Mouse (Mus musculus): ENCODE measurements around the gene Arl8b. TPM values are rescaled to one million over a fixed set of nuclear protein-coding genes. Genes with fewer than 3 reads are reported as not detected.

Arl8b gene
- polyA plus RNA-seq, 1 experiment from 2014 or later: 104 TPM

DNA sequence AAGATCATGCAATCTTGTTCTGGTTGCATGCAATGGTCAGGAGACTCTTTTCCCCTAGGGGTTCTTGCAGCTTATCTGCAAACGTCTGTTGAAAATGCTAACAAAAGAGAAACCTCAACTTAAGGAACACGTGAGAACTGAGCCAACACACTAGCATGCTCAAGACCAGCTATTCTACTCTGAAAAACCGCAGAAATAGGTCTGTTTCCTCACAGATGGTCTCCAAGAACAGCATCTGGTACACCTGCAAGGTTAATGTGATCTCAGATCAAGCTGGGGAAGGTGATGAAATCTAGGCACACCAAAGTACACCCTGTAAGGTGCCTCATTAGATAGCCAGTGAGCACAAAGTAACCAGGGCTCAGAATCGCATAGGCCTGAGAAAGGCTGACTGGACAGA, 56.5 kb downstream of the Arl8b start:
- Histone ChIP-seq H3K4me2 (ENCODE audit: low read length) (no peak overlapping the region), H3K27ac (ENCODE audit: low read length) (no peak overlapping the region), H3K9me3 (ENCODE audit: control insufficient read depth, low read length) (no peaks in the 10 kb centered on the region), H3K4me3 (replicated peaks; ENCODE audit: low read length) (no peak overlapping the region), H3K27me3 (replicated peaks; ENCODE audit: control insufficient read depth, insufficient read depth, low read length) (no peaks in the 10 kb centered on the region), H3K9ac (replicated peaks; ENCODE audit: low read depth, low read length) (no peak overlapping the region), H3K4me1 (replicated peaks; ENCODE audit: control insufficient read depth, insufficient read depth, low read length) (no peaks in the 10 kb centered on the region), H3K36me3 (ENCODE audit: control insufficient read depth, insufficient read depth) (0 out of 2 replicates have a peak, but pooled peaks cover 4% of the 10 kb centered on the region)
- no peak for ATAC-seq
- 89% methylated on average over 4 of the region's 4 CpGs for WGBS

DNA sequence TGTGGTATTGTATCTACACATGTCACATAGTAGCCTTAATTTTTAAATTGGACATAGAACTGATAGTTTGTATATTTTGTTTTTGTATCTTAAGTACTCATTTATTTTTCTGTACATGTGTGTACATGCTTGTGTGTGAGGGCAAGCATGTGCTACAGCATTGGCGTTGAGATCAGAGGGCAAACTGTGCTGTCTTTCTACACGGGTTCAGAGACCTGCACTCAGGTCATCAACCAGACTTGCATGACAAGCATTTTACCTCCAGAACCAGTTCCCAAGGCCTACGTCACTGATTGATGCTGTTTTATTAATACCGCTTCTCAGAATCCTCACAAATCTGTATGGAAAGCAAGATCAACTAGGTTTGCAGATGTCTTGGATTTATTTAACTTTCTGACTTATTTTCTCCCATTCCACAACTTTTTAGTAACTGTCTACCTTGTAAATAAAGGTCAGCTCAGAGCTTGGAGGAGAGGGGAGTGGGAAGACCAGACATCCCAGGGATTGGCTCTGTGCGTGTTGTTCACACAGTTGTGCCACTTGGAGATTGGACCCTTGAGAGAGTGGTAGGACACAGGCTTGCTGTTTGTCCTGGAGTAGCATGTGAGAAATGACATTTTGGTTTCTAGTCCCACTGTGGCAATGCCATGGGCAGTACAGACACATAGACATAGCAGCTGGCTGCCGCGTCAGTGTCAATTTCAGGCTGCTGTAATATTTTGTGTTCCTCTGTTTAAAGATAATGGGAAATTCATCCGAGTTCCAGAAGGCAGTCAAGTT, 58.2 kb downstream of the Arl8b start:
- Histone ChIP-seq H3K27ac (ENCODE audit: low read length) (no peak overlapping the region), H3K9me3 (ENCODE audit: control insufficient read depth, low read length) (no peaks in the 10 kb centered on the region), H3K4me1 (replicated peaks; ENCODE audit: control insufficient read depth, insufficient read depth, low read length) (no peaks in the 10 kb centered on the region), H3K4me2 (ENCODE audit: low read length) (no peak overlapping the region), H3K4me3 (replicated peaks; ENCODE audit: low read length) (no peak overlapping the region), H3K9ac (replicated peaks; ENCODE audit: low read depth, low read length) (no peak overlapping the region), H3K36me3 (ENCODE audit: control insufficient read depth, insufficient read depth) (0 out of 2 replicates have a peak, but pooled peaks cover 8% of the 10 kb centered on the region), H3K27me3 (replicated peaks; ENCODE audit: control insufficient read depth, insufficient read depth, low read length) (no peaks in the 10 kb centered on the region)
- no peak for ATAC-seq
- 97% methylated on average over 8 of the region's 8 CpGs for WGBS

DNA sequence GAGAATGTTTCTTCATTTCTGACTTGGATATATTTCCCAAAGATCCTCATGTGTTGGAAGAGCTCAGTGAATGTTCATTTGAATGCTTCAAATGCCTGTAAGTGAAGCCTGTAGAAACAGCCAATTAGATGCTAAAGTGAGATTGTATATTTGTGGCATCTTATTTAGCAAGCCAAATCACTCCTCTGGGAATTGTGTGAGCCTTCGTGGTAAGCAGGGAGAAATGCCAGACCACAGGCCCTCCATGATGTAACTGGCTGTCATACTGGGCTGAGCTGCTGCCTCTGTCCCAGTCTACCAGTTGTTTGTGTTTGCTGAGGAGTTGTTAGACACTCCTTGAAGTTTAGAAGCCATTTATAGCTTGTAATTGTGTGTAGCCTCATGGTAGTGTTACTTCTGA, 60.8 kb downstream of the Arl8b start:
- no peak overlapping the region for H3K4me2 ChIP-seq (ENCODE audit: low read length)
- no peaks in the 10 kb centered on the region for H3K4me1 ChIP-seq (replicated peaks; ENCODE audit: control insufficient read depth, insufficient read depth, low read length)
- no peak overlapping the region for H3K27ac ChIP-seq (ENCODE audit: low read length)
- H3K36me3 ChIP-seq (ENCODE audit: control insufficient read depth, insufficient read depth): 0 out of 2 replicates have a peak, but pooled peaks cover 8% of the 10 kb centered on the region
- H3K4me3 ChIP-seq (replicated peaks; ENCODE audit: low read length): no peak overlapping the region
- ATAC-seq: no peak
- no peak overlapping the region for H3K9ac ChIP-seq (replicated peaks; ENCODE audit: low read depth, low read length)
- no peaks in the 10 kb centered on the region for H3K9me3 ChIP-seq (ENCODE audit: control insufficient read depth, low read length)
- H3K27me3 ChIP-seq (replicated peaks; ENCODE audit: control insufficient read depth, insufficient read depth, low read length): no peaks in the 10 kb centered on the region
- WGBS: 72% methylated on average over 1 of the region's 1 CpGs

DNA sequence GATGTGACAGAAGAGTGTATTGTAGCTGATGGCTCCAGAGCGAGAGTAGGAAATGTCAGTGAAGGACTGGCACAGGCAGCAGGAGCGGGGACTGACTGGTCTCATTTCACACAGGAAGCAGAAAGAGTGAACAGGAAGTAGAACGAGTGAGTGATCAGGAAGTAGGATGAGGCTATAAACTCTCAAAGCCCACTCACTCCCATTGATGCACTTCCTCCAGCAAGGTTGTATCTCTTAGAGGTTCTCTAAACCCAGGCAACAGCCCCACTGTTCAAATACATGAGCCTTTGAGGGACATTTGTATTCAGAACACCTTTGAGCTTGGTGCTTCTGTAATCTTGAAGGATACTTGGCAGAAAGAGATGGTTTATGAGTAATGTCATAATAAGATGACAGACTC, 61.2 kb downstream of the Arl8b start:
- Histone ChIP-seq H3K9me3 (ENCODE audit: control insufficient read depth, low read length) (no peaks in the 10 kb centered on the region), H3K4me1 (replicated peaks; ENCODE audit: control insufficient read depth, insufficient read depth, low read length) (no peaks in the 10 kb centered on the region), H3K36me3 (ENCODE audit: control insufficient read depth, insufficient read depth) (0 out of 2 replicates have a peak, but pooled peaks cover 8% of the 10 kb centered on the region), H3K4me3 (replicated peaks; ENCODE audit: low read length) (no peak overlapping the region), H3K27me3 (replicated peaks; ENCODE audit: control insufficient read depth, insufficient read depth, low read length) (no peaks in the 10 kb centered on the region), H3K4me2 (ENCODE audit: low read length) (no peak overlapping the region), H3K27ac (ENCODE audit: low read length) (no peak overlapping the region), H3K9ac (replicated peaks; ENCODE audit: low read depth, low read length) (no peak overlapping the region)
- ATAC-seq: no peak
- 87% methylated on average over 3 of the region's 3 CpGs for WGBS

DNA sequence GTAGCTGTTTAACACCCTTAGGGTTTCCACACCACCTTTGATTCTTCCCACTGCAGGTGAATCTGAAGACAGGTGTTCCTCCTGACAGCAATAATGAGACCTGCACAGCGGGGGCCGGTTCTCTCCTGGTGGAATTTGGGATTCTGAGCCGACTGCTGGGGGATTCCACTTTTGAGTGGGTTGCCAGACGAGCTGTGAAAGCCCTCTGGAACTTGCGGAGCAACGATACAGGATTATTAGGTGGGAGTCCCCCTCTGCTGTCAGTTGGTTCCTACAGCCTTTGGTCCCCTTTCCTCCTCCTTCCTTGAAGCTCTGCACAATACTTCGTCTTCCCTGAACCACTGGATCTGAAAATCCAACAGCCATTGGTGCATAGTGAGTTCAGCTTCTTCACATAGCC, 61.9 kb downstream of the Arl8b start:
- H3K27ac ChIP-seq (ENCODE audit: low read length): no peak overlapping the region
- ATAC-seq: no peak
- WGBS: 87% methylated on average over 7 of the region's 7 CpGs
- H3K27me3 ChIP-seq (replicated peaks; ENCODE audit: control insufficient read depth, insufficient read depth, low read length): no peaks in the 10 kb centered on the region
- H3K9ac ChIP-seq (replicated peaks; ENCODE audit: low read depth, low read length): no peak overlapping the region
- no peaks in the 10 kb centered on the region for H3K4me1 ChIP-seq (replicated peaks; ENCODE audit: control insufficient read depth, insufficient read depth, low read length)
- no peaks in the 10 kb centered on the region for H3K9me3 ChIP-seq (ENCODE audit: control insufficient read depth, low read length)
- no peak overlapping the region for H3K4me3 ChIP-seq (replicated peaks; ENCODE audit: low read length)
- peaks cover 4% of the 10 kb centered on the region; the same call in 1 of the 2 replicates for H3K36me3 ChIP-seq (ENCODE audit: control insufficient read depth, insufficient read depth)
- no peak overlapping the region for H3K4me2 ChIP-seq (ENCODE audit: low read length)

DNA sequence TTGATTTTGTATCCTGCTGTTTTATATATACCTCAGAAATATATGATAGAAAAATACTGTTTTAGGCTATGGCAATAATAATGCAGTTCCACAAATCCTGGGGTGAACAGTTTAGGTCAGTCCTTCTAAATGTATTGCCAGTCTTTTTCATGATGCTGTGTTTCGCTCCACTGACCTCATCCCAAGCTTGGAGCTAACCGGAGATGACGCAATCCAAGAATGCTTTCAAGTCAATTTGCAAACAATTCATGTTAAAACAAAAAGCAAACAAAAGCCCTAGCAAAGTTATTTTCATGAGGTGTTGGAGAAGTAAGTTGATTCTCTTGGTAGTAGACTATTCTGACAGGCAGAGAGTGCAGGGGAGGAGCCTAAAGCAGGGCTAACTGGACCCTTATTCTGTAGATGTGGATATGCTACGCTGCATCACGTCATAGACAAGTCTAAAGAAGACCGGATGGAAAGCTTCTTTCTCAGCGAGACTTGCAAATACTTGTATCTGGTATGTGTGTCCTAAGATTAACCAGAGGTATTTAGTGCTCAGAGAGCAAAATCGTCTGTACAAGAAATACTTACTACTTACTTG, 69.3 kb downstream of the Arl8b start:
- Histone ChIP-seq H3K4me2 (ENCODE audit: low read length) (no peak overlapping the region), H3K9me3 (ENCODE audit: control insufficient read depth, low read length) (no peaks in the 10 kb centered on the region), H3K27me3 (replicated peaks; ENCODE audit: control insufficient read depth, insufficient read depth, low read length) (no peaks in the 10 kb centered on the region), H3K36me3 (ENCODE audit: control insufficient read depth, insufficient read depth) (peaks cover 17% of the 10 kb centered on the region), H3K9ac (replicated peaks; ENCODE audit: low read depth, low read length) (no peak overlapping the region), H3K27ac (ENCODE audit: low read length) (no peak overlapping the region), H3K4me1 (replicated peaks; ENCODE audit: control insufficient read depth, insufficient read depth, low read length) (no peaks in the 10 kb centered on the region), H3K4me3 (replicated peaks; ENCODE audit: low read length) (no peak overlapping the region)
- no peak for ATAC-seq
- 90% methylated on average over 8 of the region's 8 CpGs for WGBS

DNA sequence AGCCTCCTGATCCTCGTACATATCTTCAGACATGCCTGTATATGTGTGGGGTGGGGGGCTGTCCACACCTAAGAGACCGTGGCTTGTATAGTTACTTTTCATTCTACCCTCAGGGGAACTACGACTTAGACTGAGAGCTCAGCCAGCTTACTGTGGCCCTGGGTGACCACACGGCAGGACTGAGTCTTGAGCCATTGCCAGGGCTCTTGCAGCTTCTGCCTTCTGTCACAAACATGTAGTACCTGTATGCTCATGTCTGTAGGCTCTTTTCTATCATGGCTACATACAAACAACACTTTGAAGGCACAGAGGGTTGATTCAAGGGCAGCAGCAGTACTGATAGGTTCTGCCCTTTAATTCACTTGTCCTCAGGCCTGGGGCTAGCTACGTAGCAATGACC, 70.1 kb downstream of the Arl8b start:
- H3K9ac ChIP-seq (replicated peaks; ENCODE audit: low read depth, low read length): no peak overlapping the region
- peaks cover 17% of the 10 kb centered on the region for H3K36me3 ChIP-seq (ENCODE audit: control insufficient read depth, insufficient read depth)
- no peaks in the 10 kb centered on the region for H3K4me1 ChIP-seq (replicated peaks; ENCODE audit: control insufficient read depth, insufficient read depth, low read length)
- 90% methylated on average over 5 of the region's 5 CpGs for WGBS
- no peaks in the 10 kb centered on the region for H3K9me3 ChIP-seq (ENCODE audit: control insufficient read depth, low read length)
- no peak overlapping the region for H3K4me3 ChIP-seq (replicated peaks; ENCODE audit: low read length)
- no peak overlapping the region for H3K27ac ChIP-seq (ENCODE audit: low read length)
- H3K4me2 ChIP-seq (ENCODE audit: low read length): no peak overlapping the region
- H3K27me3 ChIP-seq (replicated peaks; ENCODE audit: control insufficient read depth, insufficient read depth, low read length): no peaks in the 10 kb centered on the region
- ATAC-seq: no peak

DNA sequence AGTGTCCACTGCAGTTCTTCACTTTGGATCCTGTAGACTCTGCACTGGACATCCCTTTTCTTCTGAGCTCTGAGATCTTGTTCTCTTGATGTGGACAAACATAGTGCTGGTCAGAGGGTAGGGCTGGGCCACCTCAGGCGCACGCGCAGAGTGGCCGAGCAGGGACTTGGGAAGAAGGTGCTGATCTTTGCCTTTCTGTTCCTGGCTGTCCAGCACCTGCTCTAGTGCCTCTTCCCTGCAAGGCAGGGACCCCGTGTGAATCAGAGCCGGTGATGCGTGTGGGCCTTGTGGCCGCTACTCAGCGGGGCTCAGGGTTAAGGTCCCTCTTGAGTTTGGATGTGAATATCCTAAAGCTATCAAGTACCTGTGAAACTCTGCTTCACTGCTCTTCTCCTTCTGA, 75.7 kb downstream of the Arl8b start:
- Histone ChIP-seq H3K4me1 (replicated peaks; ENCODE audit: control insufficient read depth, insufficient read depth, low read length) (no peaks in the 10 kb centered on the region), H3K27me3 (replicated peaks; ENCODE audit: control insufficient read depth, insufficient read depth, low read length) (no peaks in the 10 kb centered on the region), H3K4me3 (replicated peaks; ENCODE audit: low read length) (no peak overlapping the region), H3K27ac (ENCODE audit: low read length) (no peak overlapping the region), H3K9me3 (ENCODE audit: control insufficient read depth, low read length) (no peaks in the 10 kb centered on the region), H3K9ac (replicated peaks; ENCODE audit: low read depth, low read length) (no peak overlapping the region), H3K36me3 (ENCODE audit: control insufficient read depth, insufficient read depth) (peaks cover 4% of the 10 kb centered on the region; the same call in 1 of the 2 replicates), H3K4me2 (ENCODE audit: low read length) (no peak overlapping the region)
- 93% methylated on average over 9 of the region's 9 CpGs for WGBS
- ATAC-seq: no peak

DNA sequence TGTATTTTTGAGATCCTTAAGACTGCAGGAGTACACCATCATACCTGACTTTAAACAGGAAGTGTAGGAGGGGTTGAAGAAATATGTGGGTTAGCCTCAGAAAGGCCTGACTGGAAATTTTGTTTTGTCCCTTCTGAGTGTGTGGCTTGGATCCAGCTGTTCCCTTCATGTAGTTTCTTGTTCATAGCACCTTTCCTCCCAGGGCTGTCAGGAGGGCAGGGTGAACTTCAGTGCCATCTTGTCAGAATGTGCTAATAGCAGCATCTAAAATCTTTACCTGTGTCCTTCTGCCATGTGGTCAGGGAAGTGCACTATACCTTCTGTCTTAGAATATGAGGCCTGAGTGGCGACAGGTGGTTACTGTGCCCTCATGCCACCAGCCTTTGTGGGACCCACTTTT, 78.3 kb downstream of the Arl8b start:
- Histone ChIP-seq H3K9me3 (ENCODE audit: control insufficient read depth, low read length) (no peaks in the 10 kb centered on the region), H3K27ac (ENCODE audit: low read length) (no peak overlapping the region), H3K4me3 (replicated peaks; ENCODE audit: low read length) (no peak overlapping the region), H3K27me3 (replicated peaks; ENCODE audit: control insufficient read depth, insufficient read depth, low read length) (no peaks in the 10 kb centered on the region), H3K4me1 (replicated peaks; ENCODE audit: control insufficient read depth, insufficient read depth, low read length) (no peaks in the 10 kb centered on the region), H3K9ac (replicated peaks; ENCODE audit: low read depth, low read length) (no peak overlapping the region), H3K4me2 (ENCODE audit: low read length) (no peak overlapping the region), H3K36me3 (ENCODE audit: control insufficient read depth, insufficient read depth) (no peaks in the 10 kb centered on the region)
- no peak for ATAC-seq
- 100% methylated on average over 1 of the region's 1 CpGs for WGBS
